Mouse (Mus musculus): ENCODE results near the gene Fzd5. TPM values are rescaled to one million over a fixed set of nuclear protein-coding genes. Genes with fewer than 3 reads are reported as not detected.

Gene Fzd5
- total RNA-seq, 2 experiments from 2014 or later, result 1.6 to 1.8 TPM

- peak; percentile 49 for DNase-seq
- intact Hi-C loops (cut with DNase I; ENCODE audit: low total_unique reads), result loop anchor here (5.0 kb wide), 1 partner anchor 181 kb away; no protein-coding TSS in a partner anchor
Measured at GRCm38 (mm10) chr1:64735781-64736680, 1.5 kb downstream of the Fzd5 start.

- intact Hi-C loops (cut with DNase I; ENCODE audit: low total_unique reads), result loop anchor here (5.0 kb wide), 1 partner anchor 182 kb away; no protein-coding TSS in a partner anchor
- peak; percentile 40 for DNase-seq
Measured at GRCm38 (mm10) chr1:64734771-64735750, 2.5 kb downstream of the Fzd5 start.

- no peak for DNase-seq
- intact Hi-C loops (cut with DNase I; ENCODE audit: low total_unique reads), result no loop called here
Measured at GRCm38 (mm10) chr1:64733453-64734245, 3.9 kb downstream of the Fzd5 start.

GRCm38 (mm10) chr1:64732637-64733200, 4.8 kb downstream of the Fzd5 start:
- intact Hi-C loops (cut with DNase I; ENCODE audit: low total_unique reads), result no loop called here
- no peak for DNase-seq

GRCm38 (mm10) chr1:64732161-64732560, 5.4 kb downstream of the Fzd5 start:
- intact Hi-C loops (cut with DNase I; ENCODE audit: low total_unique reads), result no loop called here
- DNase-seq, result no peak

- intact Hi-C loops (cut with DNase I; ENCODE audit: low total_unique reads), result no loop called here
- DNase-seq, result no peak
Measured at GRCm38 (mm10) chr1:64731341-64732020, 6.1 kb downstream of the Fzd5 start.

GRCm38 (mm10) chr1:64730046-64730445, 7.5 kb downstream of the Fzd5 start:
- intact Hi-C loops (cut with DNase I; ENCODE audit: low total_unique reads), result no loop called here
- no peak for DNase-seq

GRCm38 (mm10) chr1:64721034-64721587, 16.4 kb downstream of the Fzd5 start:
- intact Hi-C loops (cut with DNase I; ENCODE audit: low total_unique reads), result loop anchor here (5.0 kb wide), 1 partner anchor 196 kb away; no protein-coding TSS in a partner anchor
- DNase-seq, result no peak

GRCm38 (mm10) chr1:64717504-64717903, 20.0 kb downstream of the Fzd5 start:
- intact Hi-C loops (cut with DNase I; ENCODE audit: low total_unique reads), result loop anchor here (5.0 kb wide), 1 partner anchor 290 kb away; no protein-coding TSS in a partner anchor
- peak; percentile 64 for DNase-seq

- intact Hi-C loops (cut with DNase I; ENCODE audit: low total_unique reads), result loop anchor here (5.0 kb wide), 1 partner anchor 291 kb away; no protein-coding TSS in a partner anchor
- no peak for DNase-seq
Measured at GRCm38 (mm10) chr1:64716589-64717304, 20.8 kb downstream of the Fzd5 start.

GRCm38 (mm10) chr1:64715458-64715857, 22.1 kb downstream of the Fzd5 start:
- DNase-seq, result no peak
- intact Hi-C loops (cut with DNase I; ENCODE audit: low total_unique reads), result loop anchor here (5.0 kb wide), 1 partner anchor 292 kb away; no protein-coding TSS in a partner anchor

- intact Hi-C loops (cut with DNase I; ENCODE audit: low total_unique reads), result no loop called here
- DNase-seq, result no peak
Measured at GRCm38 (mm10) chr1:64712006-64712760, 25.4 kb downstream of the Fzd5 start.

- no peak for DNase-seq
- intact Hi-C loops (cut with DNase I; ENCODE audit: low total_unique reads), result loop anchor here (5.0 kb wide), 1 partner anchor 93 kb away; the partner anchor contains the start of gene Mettl21a
Measured at GRCm38 (mm10) chr1:64709891-64710290, 27.7 kb downstream of the Fzd5 start.

GRCm38 (mm10) chr1:64706610-64707009, 30.9 kb downstream of the Fzd5 start:
- intact Hi-C loops (cut with DNase I; ENCODE audit: low total_unique reads), result loop anchor here (5.0 kb wide), 1 partner anchor 89 kb away; the partner anchor contains the start of gene Mettl21a
- DNase-seq, result no peak

GRCm38 (mm10) chr1:64705230-64705629, 32.3 kb downstream of the Fzd5 start:
- intact Hi-C loops (cut with DNase I; ENCODE audit: low total_unique reads), result loop anchor here (5.0 kb wide), 1 partner anchor 88 kb away; the partner anchor contains the start of gene Mettl21a
- peak; percentile 25 for DNase-seq

GRCm38 (mm10) chr1:64701780-64702179, 35.8 kb downstream of the Fzd5 start:
- intact Hi-C loops (cut with DNase I; ENCODE audit: low total_unique reads), result no loop called here

More at GRCm38 (mm10) chr1:64701780-64702179, 35.8 kb downstream of the Fzd5 start:
- no peak for DNase-seq

Measured in gastrocnemius, postnatal 14 days (tissue).